Mouse (Mus musculus): ENCODE results near the gene Bcr. TPM values are rescaled to one million over a fixed set of nuclear protein-coding genes. Genes with fewer than 3 reads are reported as not detected.

Gene Bcr
- polyA plus RNA-seq, 1 experiment from 2014 or later, result 11.1 TPM

DNA sequence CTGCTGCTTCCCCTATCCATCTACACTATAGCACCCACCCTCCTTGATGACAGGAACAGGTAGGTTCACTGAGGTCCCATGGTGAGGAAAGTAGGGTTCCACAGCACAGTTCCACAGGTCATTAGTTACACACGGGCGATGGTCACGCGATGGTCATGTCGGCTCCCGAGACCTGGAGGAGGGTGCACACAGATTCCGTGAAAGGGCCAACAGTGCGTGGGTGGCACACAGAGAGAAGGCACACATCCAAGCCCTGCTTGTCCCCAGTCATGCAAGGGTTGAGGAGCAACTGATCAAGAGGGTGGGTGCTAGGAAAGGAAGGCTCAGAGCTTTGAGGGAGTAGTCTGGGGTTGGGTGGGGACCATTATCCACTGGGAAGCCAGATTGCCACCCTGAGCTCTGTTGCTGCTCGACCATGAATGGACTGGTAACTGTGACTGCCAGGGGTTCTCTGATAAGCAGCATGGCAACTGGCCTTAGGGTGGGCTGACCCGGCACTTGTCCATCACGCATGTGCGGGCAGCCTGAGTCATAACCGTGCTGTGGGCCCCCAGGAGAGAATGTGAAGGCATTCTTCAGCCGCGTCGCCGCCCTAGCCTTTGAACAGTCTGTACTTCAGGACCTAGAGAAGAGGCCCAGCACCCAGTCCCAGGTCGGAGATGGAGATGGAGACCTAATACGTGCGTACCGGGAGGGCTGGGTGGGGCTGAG, 8.9 kb upstream of the Bcr start:
- Histone ChIP-seq H3K9ac (ENCODE audit: low read length) (no peak overlapping the region), H3K4me2 (ENCODE audit: low read depth) (no peak overlapping the region), H3K27me3 (ENCODE audit: control insufficient read depth, insufficient read depth, low read length) (no peaks in the 10 kb centered on the region), H3K36me3 (ENCODE audit: control insufficient read depth, insufficient read depth, low read length) (no peaks in the 10 kb centered on the region), H3K4me1 (ENCODE audit: control insufficient read depth, insufficient read depth, low read length) (0 out of 2 replicates have a peak, but pooled peaks cover 2% of the 10 kb centered on the region), H3K27ac (ENCODE audit: low read depth, low read length) (no peak overlapping the region), H3K9me3 (ENCODE audit: control insufficient read depth, low read length) (no peaks in the 10 kb centered on the region), H3K4me3 (ENCODE audit: low read depth, low read length) (no peak overlapping the region)
- ATAC-seq (ENCODE audit: insufficient read depth, low FRiP score, low TSS enrichment) (no peak), DNase-seq (ENCODE audit: low spot score) (no peak)
- 95% methylated on average over 21 of the region's 21 CpGs for WGBS

GRCm38 (mm10) chr10:75052902-75053301, 7.5 kb upstream of the Bcr start:
- Histone ChIP-seq H3K4me3 (ENCODE audit: low read depth, low read length) (no peak overlapping the region), H3K27ac (ENCODE audit: low read depth, low read length) (no peak overlapping the region), H3K4me1 (ENCODE audit: control insufficient read depth, insufficient read depth, low read length) (0 out of 2 replicates have a peak, but pooled peaks cover 2% of the 10 kb centered on the region), H3K4me2 (ENCODE audit: low read depth) (no peak overlapping the region), H3K9ac (ENCODE audit: low read length) (no peak overlapping the region), H3K9me3 (ENCODE audit: control insufficient read depth, low read length) (no peaks in the 10 kb centered on the region), H3K27me3 (ENCODE audit: control insufficient read depth, insufficient read depth, low read length) (no peaks in the 10 kb centered on the region), H3K36me3 (ENCODE audit: control insufficient read depth, insufficient read depth, low read length) (no peaks in the 10 kb centered on the region)
- 77% methylated on average over 8 of the region's 8 CpGs for WGBS
- no peak for ATAC-seq (ENCODE audit: insufficient read depth, low FRiP score, low TSS enrichment)
- DNase-seq (ENCODE audit: low spot score), result no peak

GRCm38 (mm10) chr10:75053655-75054054, 6.7 kb upstream of the Bcr start:
- Histone ChIP-seq H3K27me3 (ENCODE audit: control insufficient read depth, insufficient read depth, low read length) (no peaks in the 10 kb centered on the region), H3K36me3 (ENCODE audit: control insufficient read depth, insufficient read depth, low read length) (no peaks in the 10 kb centered on the region), H3K4me3 (ENCODE audit: low read depth, low read length) (no peak overlapping the region), H3K4me1 (ENCODE audit: control insufficient read depth, insufficient read depth, low read length) (0 out of 2 replicates have a peak, but pooled peaks cover 2% of the 10 kb centered on the region), H3K4me2 (ENCODE audit: low read depth) (no peak overlapping the region), H3K27ac (ENCODE audit: low read depth, low read length) (no peak overlapping the region), H3K9me3 (ENCODE audit: control insufficient read depth, low read length) (no peaks in the 10 kb centered on the region), H3K9ac (ENCODE audit: low read length) (no peak overlapping the region)
- DNase-seq (ENCODE audit: low spot score) (no peak), ATAC-seq (ENCODE audit: insufficient read depth, low FRiP score, low TSS enrichment) (no peak)
- 90% methylated on average over 4 of the region's 4 CpGs for WGBS

DNA sequence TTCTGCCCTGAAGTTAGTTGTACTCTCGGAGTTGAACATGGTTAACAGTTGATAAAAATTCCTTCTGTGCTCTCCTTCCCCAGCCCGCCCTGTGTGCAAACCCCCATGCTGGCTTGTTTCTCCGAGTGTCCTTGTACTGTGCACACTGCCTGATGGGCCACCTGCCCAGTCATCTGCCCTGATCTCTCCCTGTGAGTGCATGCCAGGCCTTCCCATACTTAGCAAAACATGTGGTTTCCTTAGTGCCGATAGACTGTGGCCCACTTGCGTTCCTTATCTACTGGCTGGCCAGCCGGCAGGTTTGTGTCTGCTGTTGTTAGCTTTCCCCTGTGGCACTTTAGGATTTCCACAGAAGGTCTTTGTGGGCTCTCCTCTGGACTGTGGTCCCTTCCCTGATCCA, 6.3 kb upstream of the Bcr start:
- no peak for DNase-seq (ENCODE audit: low spot score)
- no peak overlapping the region for H3K9ac ChIP-seq (ENCODE audit: low read length)
- no peak overlapping the region for H3K4me3 ChIP-seq (ENCODE audit: low read depth, low read length)
- no peak overlapping the region for H3K27ac ChIP-seq (ENCODE audit: low read depth, low read length)
- H3K36me3 ChIP-seq (ENCODE audit: control insufficient read depth, insufficient read depth, low read length), result no peaks in the 10 kb centered on the region
- WGBS, result 74% methylated on average over 6 of the region's 6 CpGs
- 0 out of 2 replicates have a peak, but pooled peaks cover 2% of the 10 kb centered on the region for H3K4me1 ChIP-seq (ENCODE audit: control insufficient read depth, insufficient read depth, low read length)
- ATAC-seq (ENCODE audit: insufficient read depth, low FRiP score, low TSS enrichment), result no peak
- H3K9me3 ChIP-seq (ENCODE audit: control insufficient read depth, low read length), result no peaks in the 10 kb centered on the region
- H3K4me2 ChIP-seq (ENCODE audit: low read depth), result no peak overlapping the region
- H3K27me3 ChIP-seq (ENCODE audit: control insufficient read depth, insufficient read depth, low read length), result no peaks in the 10 kb centered on the region

DNA sequence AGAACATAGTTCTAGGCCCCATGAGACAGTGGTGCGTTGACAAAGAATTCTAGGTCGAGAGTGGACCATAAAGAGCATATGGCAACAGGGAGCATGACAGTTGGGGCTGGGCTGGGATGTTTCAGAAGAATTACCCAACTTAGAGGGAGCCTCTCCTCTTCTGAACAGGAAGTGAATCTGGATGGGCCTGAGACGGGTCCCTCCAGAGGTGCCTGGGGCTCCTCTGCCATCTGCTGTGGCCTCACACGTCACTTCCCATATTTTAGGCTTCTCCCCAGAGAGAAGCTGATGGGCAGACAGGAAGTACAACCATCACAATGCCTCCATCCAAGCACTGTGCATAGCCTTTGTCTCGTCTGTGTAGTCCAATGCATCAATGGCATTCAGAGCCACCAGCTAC, 4.7 kb upstream of the Bcr start:
- ATAC-seq (ENCODE audit: insufficient read depth, low FRiP score, low TSS enrichment) (no peak), DNase-seq (ENCODE audit: low spot score) (no peak)
- 68% methylated on average over 5 of the region's 5 CpGs for WGBS
- Histone ChIP-seq H3K36me3 (ENCODE audit: control insufficient read depth, insufficient read depth, low read length) (no peaks in the 10 kb centered on the region), H3K27me3 (ENCODE audit: control insufficient read depth, insufficient read depth, low read length) (no peaks in the 10 kb centered on the region), H3K27ac (ENCODE audit: low read depth, low read length) (no peak overlapping the region), H3K4me1 (ENCODE audit: control insufficient read depth, insufficient read depth, low read length) (peaks cover 9% of the 10 kb centered on the region), H3K9me3 (ENCODE audit: control insufficient read depth, low read length) (no peaks in the 10 kb centered on the region), H3K9ac (ENCODE audit: low read length) (no peak overlapping the region), H3K4me2 (ENCODE audit: low read depth) (no peak overlapping the region), H3K4me3 (ENCODE audit: low read depth, low read length) (no peak overlapping the region)

DNA sequence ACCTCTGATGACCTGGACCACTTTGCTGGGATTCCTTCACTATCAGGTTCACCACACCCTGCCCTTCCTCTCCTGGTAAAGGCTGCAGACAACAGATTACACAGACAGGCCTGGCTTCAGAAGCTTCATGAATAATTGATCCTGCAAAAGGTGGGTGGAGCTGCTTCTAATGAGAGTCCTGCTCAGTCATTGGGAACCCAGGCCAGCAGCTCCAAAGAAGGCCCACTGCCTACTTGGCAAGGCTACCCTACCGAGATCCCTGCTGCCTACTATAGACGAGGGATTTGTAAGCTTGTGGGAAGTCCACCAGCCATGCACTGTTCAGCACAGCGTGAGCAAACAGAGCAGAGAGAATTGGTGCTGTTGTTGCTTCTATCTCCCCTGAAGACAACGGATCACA, 4.1 kb upstream of the Bcr start:
- H3K27me3 ChIP-seq (ENCODE audit: control insufficient read depth, insufficient read depth, low read length), result no peaks in the 10 kb centered on the region
- WGBS, result 23% methylated on average over 4 of the region's 4 CpGs
- DNase-seq (ENCODE audit: low spot score), result peak; percentile 34
- no peak overlapping the region for H3K4me2 ChIP-seq (ENCODE audit: low read depth)
- ATAC-seq (ENCODE audit: insufficient read depth, low FRiP score, low TSS enrichment), result no peak
- no peak overlapping the region for H3K27ac ChIP-seq (ENCODE audit: low read depth, low read length)
- no peak overlapping the region for H3K4me3 ChIP-seq (ENCODE audit: low read depth, low read length)
- H3K9me3 ChIP-seq (ENCODE audit: control insufficient read depth, low read length), result no peaks in the 10 kb centered on the region
- peaks cover 9% of the 10 kb centered on the region for H3K4me1 ChIP-seq (ENCODE audit: control insufficient read depth, insufficient read depth, low read length)
- H3K36me3 ChIP-seq (ENCODE audit: control insufficient read depth, insufficient read depth, low read length), result no peaks in the 10 kb centered on the region
- H3K9ac ChIP-seq (ENCODE audit: low read length), result no peak overlapping the region

- no peak overlapping the region for H3K4me3 ChIP-seq (ENCODE audit: low read depth, low read length)
- no peak for DNase-seq (ENCODE audit: low spot score)
- H3K9me3 ChIP-seq (ENCODE audit: control insufficient read depth, low read length), result no peaks in the 10 kb centered on the region
- ATAC-seq (ENCODE audit: insufficient read depth, low FRiP score, low TSS enrichment), result no peak
- no peak overlapping the region for H3K9ac ChIP-seq (ENCODE audit: low read length)
- H3K27ac ChIP-seq (ENCODE audit: low read depth, low read length), result no peak overlapping the region
- H3K4me1 ChIP-seq (ENCODE audit: control insufficient read depth, insufficient read depth, low read length), result peaks cover 21% of the 10 kb centered on the region
- no peak overlapping the region for H3K4me2 ChIP-seq (ENCODE audit: low read depth)
- H3K27me3 ChIP-seq (ENCODE audit: control insufficient read depth, insufficient read depth, low read length), result no peaks in the 10 kb centered on the region
- no peaks in the 10 kb centered on the region for H3K36me3 ChIP-seq (ENCODE audit: control insufficient read depth, insufficient read depth, low read length)
- WGBS, result 83% methylated on average over 8 of the region's 8 CpGs
These were observed 2.1 kb upstream of the Bcr start for GRCm38 (mm10) chr10:75058336-75058735.

DNA sequence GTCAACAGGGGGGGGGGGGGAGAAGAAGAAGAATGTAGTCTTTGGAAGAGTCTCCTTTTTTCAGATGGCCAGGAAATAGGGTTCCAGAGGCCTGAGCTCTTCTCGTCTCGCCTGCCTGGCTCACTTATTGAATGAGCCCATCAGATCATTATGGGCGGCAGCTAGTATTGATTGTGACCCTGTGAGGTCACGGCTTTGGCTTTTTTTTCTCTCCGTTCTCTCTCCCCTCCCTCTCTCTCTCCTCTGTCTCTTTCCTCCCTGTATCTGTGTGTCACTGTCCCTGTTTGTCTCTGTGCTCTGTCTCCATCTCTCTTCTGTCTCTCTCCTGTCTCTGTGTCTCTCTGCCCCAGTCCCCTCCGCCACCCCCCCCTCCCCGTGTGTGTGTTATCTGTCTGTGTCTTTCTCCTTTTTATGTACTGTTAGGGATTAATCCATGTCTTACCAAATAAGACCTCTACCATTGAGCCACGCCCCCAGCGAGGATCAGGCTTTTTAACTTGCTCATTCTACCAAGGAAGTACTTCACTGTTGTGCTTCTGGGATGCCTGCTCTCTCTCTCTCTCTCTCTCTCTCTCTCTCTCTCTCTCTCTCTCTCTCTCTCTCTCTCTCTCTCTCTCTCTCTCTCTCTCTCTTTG, 1.5 kb upstream of the Bcr start:
- Histone ChIP-seq H3K9me3 (ENCODE audit: control insufficient read depth, low read length) (no peaks in the 10 kb centered on the region), H3K4me1 (ENCODE audit: control insufficient read depth, insufficient read depth, low read length) (peaks cover 26% of the 10 kb centered on the region), H3K4me2 (ENCODE audit: low read depth) (no peak overlapping the region), H3K9ac (ENCODE audit: low read length) (no peak overlapping the region), H3K27ac (ENCODE audit: low read depth, low read length) (no peak overlapping the region), H3K4me3 (ENCODE audit: low read depth, low read length) (no peak overlapping the region), H3K36me3 (ENCODE audit: control insufficient read depth, insufficient read depth, low read length) (no peaks in the 10 kb centered on the region), H3K27me3 (ENCODE audit: control insufficient read depth, insufficient read depth, low read length) (no peaks in the 10 kb centered on the region)
- DNase-seq (ENCODE audit: low spot score) (no peak), ATAC-seq (ENCODE audit: insufficient read depth, low FRiP score, low TSS enrichment) (no peak)
- WGBS, result 29% methylated on average over 9 of the region's 9 CpGs

DNA sequence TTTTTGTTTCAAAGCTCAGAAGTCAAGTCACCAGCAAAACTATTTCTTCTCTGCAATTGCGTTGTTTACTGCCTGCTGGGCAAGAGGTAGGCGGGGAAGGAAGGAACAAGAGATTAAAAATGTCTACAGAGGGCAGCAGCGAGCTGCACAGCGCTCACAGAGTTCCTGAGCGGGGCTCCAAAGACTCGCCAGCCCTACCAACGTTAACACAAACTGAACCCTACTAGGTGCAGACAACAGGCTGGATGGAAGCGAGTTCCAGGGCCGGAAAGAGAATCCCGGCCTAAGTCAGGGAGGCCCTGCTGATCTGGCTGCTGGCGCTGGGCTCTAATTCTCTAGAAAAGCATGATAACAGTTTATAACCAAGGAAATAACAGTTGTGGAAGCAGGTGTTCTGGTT, 996 bp upstream of the Bcr start:
- no peak overlapping the region for H3K27ac ChIP-seq (ENCODE audit: low read depth, low read length)
- H3K4me3 ChIP-seq (ENCODE audit: low read depth, low read length), result no peak overlapping the region
- peaks cover 26% of the 10 kb centered on the region for H3K4me1 ChIP-seq (ENCODE audit: control insufficient read depth, insufficient read depth, low read length)
- no peak for ATAC-seq (ENCODE audit: insufficient read depth, low FRiP score, low TSS enrichment)
- H3K27me3 ChIP-seq (ENCODE audit: control insufficient read depth, insufficient read depth, low read length), result no peaks in the 10 kb centered on the region
- no peaks in the 10 kb centered on the region for H3K36me3 ChIP-seq (ENCODE audit: control insufficient read depth, insufficient read depth, low read length)
- peak overlapping the region; percentile 77; the same call in 1 of the 2 replicates for H3K4me2 ChIP-seq (ENCODE audit: low read depth)
- no peaks in the 10 kb centered on the region for H3K9me3 ChIP-seq (ENCODE audit: control insufficient read depth, low read length)
- DNase-seq (ENCODE audit: low spot score), result peak; percentile 70
- no peak overlapping the region for H3K9ac ChIP-seq (ENCODE audit: low read length)
- WGBS, result under 1% methylated on average over 11 of the region's 11 CpGs

Measured in neural tube, embryonic 11.5 days (tissue).